Mouse (Mus musculus) megakaryocyte, embryonic 14.5 days (primary cell): ENCODE data around the gene Asgr2.

Source experiments
- FLI1 ChIP-seq: IDR thresholded peaks from 2 replicates; pipeline ENCODE4 v1.6.1; 2012; ENCODE audit warnings: low read length, inconsistent platforms, mixed read lengths
- GATA1 ChIP-seq: IDR thresholded peaks from 3 replicates; pipeline ENCODE4 v1.6.1; 2012; ENCODE audit warnings: mixed read lengths, low read length, inconsistent platforms, borderline replicate concordance

DNA sequence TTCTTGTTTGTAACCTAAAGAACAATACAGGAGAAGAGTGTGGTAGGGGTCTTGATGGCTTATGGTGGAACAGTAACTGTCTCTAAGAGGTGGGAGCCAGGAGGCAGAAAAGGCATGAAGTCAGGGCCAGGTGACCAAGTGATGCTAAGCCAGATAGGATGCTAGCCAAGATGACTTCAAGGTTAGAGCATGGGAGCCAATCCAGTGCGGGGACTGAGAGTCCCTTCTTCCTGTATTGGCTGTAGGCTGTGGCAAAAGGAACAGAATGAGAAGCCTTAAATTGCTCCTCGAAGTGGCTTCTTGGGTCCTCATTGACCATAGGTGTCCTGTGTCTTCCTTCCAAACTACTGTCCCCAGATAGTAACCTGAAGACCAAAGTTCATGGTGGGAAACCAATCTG, 6.7 kb downstream of the Asgr2 start:
- no peak for TF ChIP-seq GATA1
- TF ChIP-seq FLI1: no peak
